Mouse (Mus musculus): Measurements from ENCODE around the gene Rnf169.

Gene Rnf169

DNA sequence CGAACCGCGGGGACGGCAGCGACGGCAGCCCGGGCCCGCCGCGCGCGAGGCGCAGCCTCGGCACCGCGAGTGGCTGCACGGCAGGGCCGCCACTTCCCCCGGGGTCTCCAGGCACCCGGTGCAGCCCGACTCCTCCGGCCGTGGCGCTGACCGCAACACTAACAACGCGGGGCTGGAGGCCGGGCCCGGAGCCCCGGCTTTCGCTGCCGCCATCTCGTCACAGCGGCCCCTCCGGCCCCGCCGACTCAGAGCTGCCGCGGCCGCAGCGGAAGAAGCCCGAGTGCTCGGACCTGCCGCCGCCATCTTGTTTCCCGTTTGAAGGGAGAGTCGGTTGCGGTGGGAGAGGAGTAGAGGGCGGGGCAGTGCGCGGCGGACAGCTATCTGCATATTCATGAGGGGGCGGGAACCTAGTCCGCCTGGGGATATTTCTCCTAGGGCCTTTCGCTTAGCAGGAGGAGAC lies at the start of gene Rnf169:
TSS of gene Rnf169 (minus strand) at position 317 of the 460 bp plus-strand sequence.
- peak; percentile 70 for DNase-seq (ENCODE audit: low read depth)

DNA sequence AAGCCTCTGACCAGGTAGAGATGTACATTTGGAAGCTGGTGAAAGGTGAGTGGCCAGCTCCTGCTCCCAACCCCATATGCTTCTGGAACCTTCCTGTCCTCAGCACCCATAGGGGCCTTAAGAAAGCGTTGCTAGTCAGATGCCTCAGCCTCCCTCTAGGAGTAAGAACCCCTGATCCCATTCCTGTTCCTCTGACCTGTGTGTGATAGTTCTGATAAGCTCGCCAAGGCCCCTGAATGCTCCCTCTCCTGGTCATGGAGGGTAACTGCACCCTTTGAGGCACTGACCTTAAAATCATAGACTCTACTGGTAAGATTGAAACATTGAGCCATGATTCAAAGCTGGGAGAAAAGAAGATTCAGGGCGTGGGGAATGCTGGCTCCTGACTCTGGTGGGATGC lies 49.1 kb upstream of the Rnf169 start:
- no peak for DNase-seq (ENCODE audit: low read depth)

DNA sequence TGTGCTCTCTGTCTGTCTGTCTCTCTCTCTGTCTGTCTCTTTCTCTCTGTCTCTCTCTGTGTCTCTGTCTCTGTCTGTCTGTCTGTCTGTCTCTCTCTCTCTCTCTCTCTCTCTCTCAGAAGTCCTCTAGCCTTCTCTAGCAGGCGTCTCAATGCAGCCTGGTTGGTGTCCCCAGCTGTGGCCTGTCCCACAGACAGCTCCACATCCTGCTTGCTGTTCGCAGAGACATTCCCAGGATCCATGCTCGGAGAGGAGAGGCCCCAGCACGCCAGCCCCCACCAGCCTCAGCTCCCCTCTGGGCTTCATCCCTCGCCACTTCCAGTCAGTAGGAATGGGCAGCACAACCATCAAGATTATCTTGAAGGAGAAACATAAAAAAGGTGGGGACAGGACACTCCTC lies 47.1 kb upstream of the Rnf169 start:
- no peak for DNase-seq (ENCODE audit: low read depth)

DNA sequence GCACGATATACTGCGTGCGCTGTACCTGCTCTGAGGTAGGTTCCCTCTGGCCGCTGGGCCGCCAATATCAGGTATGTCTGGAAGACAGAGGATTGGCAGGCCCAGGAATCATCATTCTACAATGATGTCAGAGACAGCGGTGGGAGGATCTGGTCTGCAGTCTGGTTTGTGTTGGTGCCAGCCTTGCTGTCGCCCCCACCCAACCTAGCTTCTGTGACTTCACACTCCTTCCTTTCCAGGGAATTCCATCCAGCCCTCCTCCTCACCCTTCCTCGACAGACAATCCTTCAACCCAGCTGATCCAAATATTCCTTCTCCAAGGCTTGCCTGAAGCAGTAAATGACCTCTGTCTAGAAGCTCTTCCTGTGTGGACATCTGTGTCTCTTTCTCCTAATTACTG lies 36.8 kb upstream of the Rnf169 start:
- no peak for DNase-seq (ENCODE audit: low read depth)

DNA sequence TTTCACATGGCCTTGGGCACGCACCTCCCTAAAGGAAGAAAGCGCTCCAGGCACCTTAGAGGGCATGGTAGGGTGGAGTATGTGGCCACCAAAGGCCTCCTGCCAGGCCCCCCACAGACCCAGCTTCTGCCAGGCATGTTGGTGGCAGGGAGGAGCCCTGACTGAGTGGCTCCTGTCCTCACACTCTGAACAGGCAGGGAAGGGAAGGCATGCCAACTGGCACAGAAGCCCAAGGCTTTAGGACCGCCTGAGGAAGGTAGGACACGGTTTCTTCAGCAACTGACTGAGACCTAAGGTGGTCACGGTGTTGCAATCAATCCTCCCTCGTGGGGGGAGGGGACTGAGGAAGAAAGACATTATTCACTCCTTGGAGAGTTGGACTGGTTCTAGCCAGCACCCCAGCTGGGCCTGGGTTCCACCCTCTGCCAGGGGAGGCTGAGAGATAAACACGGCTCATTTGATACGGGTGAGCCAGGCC lies 33.9 kb upstream of the Rnf169 start:
- DNase-seq (ENCODE audit: low read depth): peak; percentile 48

DNA sequence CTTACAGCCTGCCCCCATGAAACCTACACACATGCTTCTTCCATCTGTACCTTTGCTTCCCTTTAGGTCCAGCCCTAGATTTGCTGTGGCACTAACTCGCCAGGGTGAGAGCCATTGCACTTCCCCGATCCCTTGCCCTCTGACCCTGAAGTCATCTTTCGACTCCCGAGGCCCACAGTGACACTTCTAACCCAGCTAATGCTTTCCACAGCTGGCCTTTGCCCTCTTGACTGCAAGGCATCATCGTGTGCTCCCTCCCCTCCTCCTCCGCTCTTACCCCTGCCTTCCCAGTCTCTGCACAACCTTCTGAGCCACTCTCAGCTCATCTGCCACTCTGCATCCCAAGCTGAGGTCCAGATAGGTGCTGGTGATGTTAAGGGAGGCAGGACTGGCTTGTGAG lies 32.3 kb upstream of the Rnf169 start:
- DNase-seq (ENCODE audit: low read depth): no peak

DNA sequence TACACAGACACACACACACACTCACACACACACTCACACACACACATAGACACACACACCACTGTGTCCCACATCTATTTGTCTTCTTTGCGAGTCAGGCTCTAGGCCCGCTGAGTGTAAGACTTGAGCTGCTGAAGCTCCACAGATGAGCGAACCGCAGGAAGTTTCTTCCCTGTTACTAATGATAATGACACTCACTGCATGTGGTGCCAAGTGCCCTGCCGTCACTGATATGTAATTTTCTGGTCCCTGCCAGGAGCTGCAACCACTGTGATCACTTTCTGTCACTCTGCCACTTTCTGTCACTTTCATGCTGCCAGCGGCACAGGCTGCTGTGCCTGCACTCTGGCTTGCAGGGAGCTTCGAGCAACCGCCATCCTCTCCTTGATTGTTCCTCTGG lies 31.8 kb upstream of the Rnf169 start:
- DNase-seq (ENCODE audit: low read depth): no peak

DNA sequence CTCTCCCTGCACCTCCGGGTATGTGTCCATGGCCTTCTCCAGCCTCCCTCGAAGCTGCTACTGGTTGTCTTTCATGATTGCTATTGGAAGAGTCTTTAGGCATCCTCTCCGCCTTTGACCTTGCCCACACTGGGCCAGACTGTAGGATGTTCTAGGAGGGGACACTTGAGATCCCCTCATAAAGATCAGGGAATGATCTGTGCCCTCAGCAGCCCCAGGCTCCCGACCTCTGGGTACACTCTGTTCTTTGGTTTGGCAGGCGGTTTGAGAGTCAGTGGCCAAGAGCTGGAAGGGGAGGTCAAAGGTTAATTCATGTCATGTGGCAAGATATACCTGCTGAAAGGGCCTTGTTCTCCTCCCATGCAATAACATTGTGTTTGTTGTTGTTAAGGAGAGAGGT lies 30.5 kb upstream of the Rnf169 start:
- no peak for DNase-seq (ENCODE audit: low read depth)

DNA sequence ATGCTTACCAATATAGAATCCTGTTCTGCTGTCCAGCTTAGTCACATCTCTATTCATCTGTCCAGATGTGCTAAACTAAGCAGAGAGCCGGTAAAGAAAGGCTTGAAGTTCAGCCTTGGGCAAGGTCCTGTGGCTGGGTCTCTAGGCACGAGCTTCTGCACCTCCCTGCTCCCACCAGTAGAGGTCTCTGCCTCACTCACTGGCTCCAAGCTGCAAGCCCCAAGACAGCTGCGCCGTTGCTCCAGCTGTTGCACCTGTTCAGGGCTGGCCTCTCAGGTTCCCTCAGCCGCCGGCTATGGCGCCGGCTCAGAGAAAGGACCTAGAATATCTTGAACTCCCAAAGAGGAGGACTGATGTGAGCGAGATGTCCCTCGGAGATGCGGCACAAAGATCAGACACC lies 29.4 kb upstream of the Rnf169 start:
- DNase-seq (ENCODE audit: low read depth): no peak

DNA sequence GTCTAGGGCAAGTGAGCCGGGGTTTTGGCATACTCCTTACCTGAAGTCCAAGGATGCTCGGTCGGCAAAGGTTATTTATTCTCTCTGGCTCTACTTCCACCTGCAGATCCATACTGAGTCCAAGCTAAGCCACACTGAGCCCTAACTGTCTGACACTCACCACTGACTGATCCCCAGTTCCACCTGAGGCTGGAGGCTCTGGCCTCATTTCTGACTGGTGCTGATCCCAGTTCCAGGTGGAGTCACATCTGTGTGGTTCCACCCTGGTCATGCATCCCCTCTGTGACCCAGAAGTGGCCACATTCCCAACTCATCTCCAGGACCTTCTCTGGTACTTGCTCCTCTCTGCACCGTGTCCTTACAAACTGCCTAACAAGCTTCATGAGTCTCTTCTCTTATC lies 28.5 kb upstream of the Rnf169 start:
- DNase-seq (ENCODE audit: low read depth): no peak

DNA sequence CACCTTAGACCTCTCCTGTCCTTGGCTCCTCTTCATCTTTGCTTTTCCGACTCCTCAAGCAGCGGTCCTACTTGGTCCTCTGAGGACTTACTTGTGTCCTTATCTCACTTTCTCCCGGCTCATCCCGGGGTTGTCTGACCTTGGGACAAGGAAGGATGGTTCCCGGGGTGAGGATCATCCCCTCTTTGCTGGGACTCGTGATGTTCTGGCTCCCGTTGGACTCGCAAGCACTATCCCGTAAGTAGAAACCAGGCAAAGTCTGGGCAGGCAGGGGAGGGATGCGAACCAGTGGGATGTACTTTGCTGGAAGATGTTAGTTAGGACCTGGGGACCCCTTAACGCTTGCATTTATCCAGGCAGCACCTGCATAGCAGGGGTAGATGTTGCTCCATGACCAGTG lies 26.2 kb upstream of the Rnf169 start:
- no peak for DNase-seq (ENCODE audit: low read depth)

DNA sequence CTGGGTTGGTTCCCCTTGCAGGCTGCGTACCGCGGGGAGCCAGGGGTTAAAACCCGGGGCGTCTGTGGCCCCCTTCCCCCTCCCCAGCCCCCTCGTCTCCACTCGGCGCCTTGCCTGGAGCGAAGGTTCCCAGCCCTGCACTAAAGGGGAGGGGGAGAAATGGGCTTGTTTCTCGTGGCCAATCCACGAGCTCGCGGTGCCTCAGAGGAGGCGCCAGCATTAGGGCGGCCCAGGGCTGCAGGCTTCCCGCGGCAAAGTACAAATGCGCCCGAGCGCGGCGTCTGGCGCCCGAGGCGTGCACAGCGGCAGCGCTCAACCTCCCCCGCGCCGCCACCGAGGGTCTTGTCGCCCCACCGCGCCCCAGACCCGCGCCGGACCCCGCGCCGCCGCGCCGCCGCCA lies 25.5 kb upstream of the Rnf169 start, which contains the start of gene Chrdl2:
TSS of gene Chrdl2 (plus strand) at position 383 of the 400 bp plus-strand sequence.
- no peak for DNase-seq (ENCODE audit: low read depth)

DNA sequence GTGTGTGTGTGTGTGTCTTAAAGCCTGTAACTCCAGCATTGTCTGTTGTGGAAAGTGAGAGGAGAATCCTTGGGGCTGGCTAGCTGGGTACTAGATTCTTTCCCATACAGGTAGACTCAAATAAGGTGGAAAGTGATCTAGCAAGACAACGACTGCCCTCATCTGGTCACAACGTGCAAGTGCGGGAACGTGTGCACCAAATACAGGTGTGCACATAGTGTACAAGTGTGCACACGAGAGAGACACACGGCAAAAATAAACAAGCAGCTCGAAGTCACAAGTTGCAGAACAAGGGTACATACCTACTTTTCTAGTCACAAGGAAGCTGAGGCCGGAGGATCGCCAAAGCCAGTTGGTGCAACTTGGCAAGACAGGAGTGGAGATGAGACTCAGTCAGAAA lies 23.5 kb upstream of the Rnf169 start:
- no peak for DNase-seq (ENCODE audit: low read depth)

DNA sequence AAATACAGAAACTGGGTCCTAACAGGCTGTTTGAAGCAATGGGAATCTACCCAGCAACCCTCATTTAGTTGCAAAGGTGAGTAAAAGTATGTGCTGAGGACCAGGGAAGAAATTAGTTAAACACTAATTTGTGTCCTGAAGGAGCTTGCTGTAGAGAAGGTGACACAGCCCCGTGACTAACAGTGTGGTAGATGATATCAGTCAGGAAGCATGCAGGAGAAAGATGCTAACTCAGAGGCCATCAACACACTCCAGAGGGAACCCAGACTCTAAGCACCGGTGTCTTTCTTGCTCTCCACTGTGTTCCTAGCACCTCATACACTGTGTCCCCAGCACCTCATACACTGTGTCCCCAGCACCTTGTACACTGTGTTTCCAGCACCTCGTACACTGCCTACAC lies 18.4 kb upstream of the Rnf169 start:
- no peak for DNase-seq (ENCODE audit: low read depth)

DNA sequence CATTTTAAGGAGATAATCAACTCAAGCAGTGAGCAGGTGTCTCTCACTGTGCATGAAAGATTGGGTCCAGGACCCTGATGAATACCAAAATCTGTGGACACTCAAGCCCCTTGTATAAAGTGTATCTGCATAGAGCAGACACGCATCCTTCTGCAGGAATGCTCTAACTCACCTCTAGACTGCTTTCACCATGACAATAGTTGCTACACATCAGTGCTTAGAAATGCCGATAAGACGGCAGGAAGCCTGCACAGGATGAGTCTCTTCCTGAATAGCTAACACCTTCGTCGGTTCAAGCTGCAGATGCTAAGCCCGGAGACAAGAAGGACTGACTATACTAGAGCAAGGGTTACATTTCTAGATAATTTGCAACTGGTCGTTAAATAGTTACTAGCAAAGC lies 14.9 kb upstream of the Rnf169 start:
- DNase-seq (ENCODE audit: low read depth): no peak

DNA sequence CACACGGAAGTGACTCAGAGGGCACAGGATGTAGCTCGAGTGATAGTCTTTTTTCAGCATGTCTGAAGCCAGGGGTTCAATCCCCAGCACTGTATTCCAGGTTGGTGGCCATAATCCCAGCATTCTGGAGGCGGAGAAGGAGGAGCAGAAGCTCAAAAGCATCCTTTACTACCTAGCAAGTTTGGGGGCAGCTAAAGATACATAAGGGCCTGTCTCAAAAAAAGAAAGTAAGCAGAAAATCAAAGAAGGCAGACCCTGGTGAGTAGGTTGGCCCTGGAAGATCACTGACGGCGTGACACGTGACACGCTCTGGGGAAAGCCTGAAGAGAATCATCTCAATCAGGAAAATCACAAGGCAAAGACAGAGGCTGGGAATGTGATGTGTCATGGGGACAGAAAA lies 12.9 kb upstream of the Rnf169 start:
- DNase-seq (ENCODE audit: low read depth): no peak

DNA sequence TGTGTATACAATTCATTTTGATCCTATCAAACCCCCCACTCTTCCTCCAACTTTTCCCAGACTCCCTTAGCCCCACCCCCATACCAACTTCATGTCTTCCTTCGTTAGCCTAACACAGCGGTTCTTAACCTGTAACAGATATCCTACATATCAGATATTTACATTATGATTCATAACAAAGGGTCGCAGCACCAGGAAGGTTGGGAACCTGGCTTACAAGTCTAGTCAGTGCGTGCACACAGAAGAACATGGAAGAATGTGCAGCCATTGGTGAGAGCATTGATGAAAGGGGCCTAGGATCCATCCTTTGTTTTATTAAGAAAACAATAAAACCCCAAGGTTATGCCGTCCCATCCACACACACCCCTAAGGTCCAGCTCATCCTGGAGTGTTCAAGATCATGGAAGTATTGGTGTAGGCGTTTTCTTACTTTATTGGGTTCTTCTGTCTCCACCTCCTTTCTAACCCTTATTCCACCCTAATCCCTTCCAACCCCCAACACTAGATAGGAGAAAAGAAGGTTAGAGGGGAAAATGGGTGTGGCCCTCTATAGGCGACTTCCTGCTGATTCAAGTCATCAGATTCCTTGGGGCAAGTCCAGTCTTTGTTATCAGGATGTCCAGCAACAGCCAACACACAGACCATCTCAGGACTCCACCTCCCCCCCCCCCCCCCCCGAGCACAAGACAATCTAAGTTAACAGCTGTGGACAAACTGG lies 10.9 kb upstream of the Rnf169 start:
- no peak for DNase-seq (ENCODE audit: low read depth)

DNA sequence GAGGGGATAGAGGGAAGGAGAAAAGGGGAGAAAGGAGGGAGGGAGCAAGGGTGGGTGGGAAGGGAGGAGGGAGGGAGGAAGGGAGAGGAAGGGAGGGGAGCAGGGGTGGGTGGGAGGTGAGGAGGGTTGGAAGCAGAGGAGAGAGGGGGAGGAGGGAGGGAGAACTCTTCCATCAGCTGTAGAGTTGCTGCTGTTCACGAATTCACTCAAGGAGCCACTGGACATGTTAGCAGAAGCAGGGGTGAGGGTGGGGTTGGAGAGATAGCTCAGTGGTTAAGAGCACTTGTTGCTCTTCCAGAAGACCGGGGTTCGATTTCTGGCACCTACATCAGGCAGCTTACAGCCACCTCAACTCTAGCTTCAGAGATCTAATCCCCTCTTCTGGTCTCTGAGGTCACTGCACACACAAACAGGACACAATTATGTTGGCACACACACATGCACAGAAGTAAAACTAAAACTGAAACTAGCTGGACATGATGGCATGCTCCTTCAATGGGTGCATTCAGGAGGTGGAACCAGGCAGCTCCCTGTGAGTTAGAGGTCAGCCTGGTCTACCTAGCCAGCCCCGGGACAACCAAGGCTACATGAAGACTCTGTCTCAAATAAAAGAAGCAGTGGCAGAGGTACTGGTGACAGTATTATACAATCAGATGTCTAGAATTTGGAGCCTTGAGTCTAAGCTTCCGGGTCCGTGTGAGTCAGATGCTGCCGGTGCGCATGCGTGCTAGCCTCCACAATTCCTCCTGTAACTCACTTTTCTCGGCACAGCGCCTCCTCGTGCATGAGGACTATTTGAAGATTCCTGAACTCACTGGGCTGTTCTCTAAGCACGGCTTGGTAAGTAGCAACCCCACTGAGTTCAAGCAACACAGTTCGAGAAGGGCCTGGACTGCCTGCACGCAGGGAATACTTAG lies 9.9 kb upstream of the Rnf169 start:
- DNase-seq (ENCODE audit: low read depth): no peak

DNA sequence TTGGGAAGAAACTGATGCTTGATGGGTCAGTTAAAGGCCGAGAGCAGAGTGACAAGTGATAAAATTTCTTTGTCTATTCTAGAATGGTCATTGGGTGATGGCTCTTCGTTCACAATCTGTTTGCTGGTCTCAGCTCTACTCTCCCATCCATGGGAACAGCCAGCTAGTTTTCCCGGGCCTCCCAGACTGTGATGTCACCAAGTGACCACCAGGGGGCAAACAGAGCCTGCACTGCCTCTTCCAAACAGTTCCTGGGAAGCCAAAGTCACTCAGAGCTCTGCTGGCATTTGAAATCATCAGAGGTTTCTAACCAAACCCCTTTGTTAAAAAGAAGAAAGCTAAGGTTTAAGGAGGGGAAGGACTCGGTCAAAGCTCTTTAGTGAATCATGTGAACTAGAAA lies 8.5 kb upstream of the Rnf169 start:
- DNase-seq (ENCODE audit: low read depth): no peak

DNA sequence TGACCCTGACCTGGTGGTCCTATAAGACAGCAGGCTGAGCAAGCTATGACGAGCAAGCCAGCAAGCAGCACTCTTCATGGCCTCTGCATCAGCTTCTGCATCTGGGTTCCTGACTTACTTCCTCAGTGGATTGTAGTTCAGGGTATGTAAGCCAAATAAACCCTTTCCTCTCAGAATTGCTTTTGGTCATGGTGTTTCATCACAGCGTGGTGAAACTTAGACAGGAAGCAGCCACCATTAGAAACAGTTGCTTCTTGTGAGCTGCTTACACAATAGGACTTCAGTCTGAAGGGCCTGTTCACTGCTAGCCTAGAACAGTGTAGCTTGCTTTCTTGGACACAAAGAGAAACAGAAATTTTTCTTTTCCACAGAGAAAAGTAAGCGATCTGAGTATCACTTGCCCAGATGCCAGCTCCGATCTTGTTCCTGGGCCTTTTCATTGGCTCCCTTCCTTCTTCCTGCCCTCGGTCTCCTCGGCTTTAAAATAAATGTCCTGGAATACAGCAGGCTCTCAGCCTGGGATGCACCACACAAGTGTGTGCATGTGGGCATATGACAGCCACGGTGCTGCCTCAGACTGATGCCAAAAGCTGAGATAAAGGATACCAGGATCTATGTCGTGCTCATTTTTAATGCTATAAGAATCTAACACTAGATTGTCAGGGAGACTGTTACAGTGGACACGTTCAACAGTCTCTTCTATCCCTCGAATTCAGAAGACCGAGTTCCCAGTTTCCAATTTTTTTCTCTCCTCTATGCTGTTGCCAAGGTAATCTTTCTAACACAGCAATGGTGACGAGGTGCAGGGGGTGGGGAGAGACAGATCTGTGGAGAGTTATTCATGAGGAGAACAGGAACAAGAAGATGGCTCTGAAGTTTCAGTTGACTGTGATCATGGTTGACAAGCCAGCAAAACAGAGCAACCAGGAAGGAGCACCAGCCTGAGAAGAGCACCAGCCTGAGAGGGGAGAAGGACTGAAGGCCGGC lies 2.3 kb upstream of the Rnf169 start:
- no peak for DNase-seq (ENCODE audit: low read depth)

DNA sequence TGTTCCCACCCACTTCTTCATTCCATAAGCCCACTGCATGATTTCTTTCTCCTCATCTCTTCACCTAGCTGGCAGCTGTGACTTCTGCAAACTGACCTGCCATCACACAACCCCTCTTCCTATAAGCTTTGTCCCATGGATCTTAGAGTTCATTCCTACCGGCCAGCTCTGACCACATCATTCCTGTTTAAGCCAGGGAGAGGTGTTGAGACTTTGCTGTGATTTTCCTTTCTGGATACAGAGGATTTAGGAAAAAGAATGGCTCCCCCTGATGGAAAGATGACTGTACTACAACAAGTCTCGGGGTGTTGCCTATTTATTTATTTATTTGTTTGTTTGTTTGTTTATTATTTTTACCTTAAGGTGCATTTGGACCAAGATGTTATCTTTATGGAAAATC lies 1.1 kb upstream of the Rnf169 start:
- peak; percentile 36 for DNase-seq (ENCODE audit: low read depth)

DNA sequence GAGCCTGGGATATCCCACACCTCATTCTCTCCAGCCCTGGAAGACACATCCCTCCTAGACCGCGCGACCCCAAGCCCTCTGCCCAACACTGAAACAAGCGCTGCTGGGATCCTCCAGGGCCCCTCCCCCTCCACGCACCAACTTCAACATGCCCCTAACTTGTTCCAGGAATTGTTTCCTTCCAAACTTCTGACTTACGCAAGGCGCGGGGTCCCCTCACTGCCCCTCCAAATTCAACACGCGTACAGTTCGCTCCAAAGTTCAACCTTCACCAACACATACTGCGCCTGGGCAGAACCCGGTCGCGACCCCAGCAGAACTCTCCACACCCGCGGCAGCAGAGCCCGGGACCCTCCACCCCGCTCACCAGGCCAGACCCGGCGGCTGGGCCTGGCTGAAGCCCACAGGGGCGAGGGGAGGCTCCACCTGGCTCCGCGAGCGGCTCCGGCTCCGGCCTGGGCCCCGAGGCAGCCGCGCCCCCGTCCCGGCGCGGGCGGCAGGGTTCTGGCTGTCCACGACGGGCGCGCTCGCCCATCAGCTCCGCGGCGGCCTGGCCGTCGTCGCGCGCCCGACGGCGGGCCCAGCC lies 609 bp downstream of the Rnf169 start:
- no peak for DNase-seq (ENCODE audit: low read depth)
